Mouse (Mus musculus) kidney, postnatal 0 days (tissue): ENCODE measurements around the gene Izumo1r. TPM values are rescaled to one million over a fixed set of nuclear protein-coding genes. Genes with fewer than 3 reads are reported as not detected.
A peak's percentile ranks its signal among the peaks of the same experiment; 100 is the strongest.

Source experiments
- ATAC-seq: fragments of 200-750 bp; cut with Nextera tagmentation; replicated peaks from 2 replicates; pipeline ENCODE4 v1.8.0; 2017; ENCODE audit warnings: low read depth, moderate number of reproducible peaks, moderate TSS enrichment, moderate library complexity; ENCODE audit not compliant: low FRiP score
- DNase-seq: peaks from one replicate; pipeline ENCODE4 v3.0.0-alpha.2; 2016; ENCODE audit warnings: low spot score
- H3K27ac ChIP-seq: fragments of 300-500 bp; sonication (generic); 2 replicates; pipeline ENCODE4 v1.5.1; 2014; ENCODE audit warnings: mild to moderate bottlenecking
- H3K27me3 ChIP-seq: fragments of 300-500 bp; sonication (generic); 2 replicates; pipeline ENCODE4 v1.6.1; 2014; ENCODE audit warnings: low read length, mixed read lengths; ENCODE audit not compliant: insufficient read depth
- H3K36me3 ChIP-seq: fragments of 300-500 bp; sonication (generic); 2 replicates; pipeline ENCODE4 v1.6.1; 2014; ENCODE audit warnings: low read length, mixed read lengths; ENCODE audit not compliant: insufficient read depth
- H3K4me1 ChIP-seq: fragments of 300-500 bp; sonication (generic); replicated peaks from 2 replicates; pipeline ENCODE4 v1.6.1; 2014; ENCODE audit warnings: antibody characterized with exemption, low read length, mixed read lengths; ENCODE audit not compliant: insufficient read depth
- H3K4me2 ChIP-seq: fragments of 300-500 bp; sonication (generic); 2 replicates; pipeline ENCODE4 v1.6.1; 2014; ENCODE audit warnings: mild to moderate bottlenecking, low read length, moderate library complexity, mixed read lengths
- H3K4me3 ChIP-seq: fragments of 300-500 bp; sonication (generic); replicated peaks from 2 replicates; pipeline ENCODE4 v1.5.1; 2014; ENCODE audit warnings: low read depth, low read length
- H3K9ac ChIP-seq: fragments of 300-500 bp; sonication (generic); 2 replicates; pipeline ENCODE4 v1.6.1; 2014; ENCODE audit warnings: low read depth, low read length
- H3K9me3 ChIP-seq: fragments of 300-500 bp; sonication (generic); replicated peaks from 2 replicates; pipeline ENCODE4 v1.6.1; 2016; ENCODE audit warnings: low read length, inconsistent platforms, mixed read lengths
- CTCF ChIP-seq: IDR thresholded peaks from 2 replicates; pipeline ENCODE4 v1.5.1; 2016; ENCODE audit warnings: antibody characterized with exemption, low read depth, mild to moderate bottlenecking, moderate library complexity
- WGBS: fragments of 180-500 bp; shearing (Covaris S2); extraction: QIAGEN DNeasy Blood & Tissue Kit; methylation state at CpG from one replicate; pipeline ENCODE4 v1.1.7; 2014; 5-methylcytosine and 5-hydroxymethylcytosine counted together
- polyA plus RNA-seq: library from polyadenylated mRNA; unstranded; fragments of >200 nt; fragmentation: Nextera tagmentation; extraction: Ambion mirVana; gene quantifications from 2 replicates; pipeline ENCODE4 v1.2.1, GENCODE M21; 2015

Izumo1r gene
- 0.19 and 0.20 TPM in 2 replicates for polyA plus RNA-seq

GRCm38 (mm10) chr9:14903581-14904378, at the start of gene Izumo1r:
Gene Izumo1r (minus strand): TSS chr9:14903949.
- ATAC-seq: no peak
- WGBS: 33% methylated on average over 11 of the region's 11 CpGs

GRCm38 (mm10) chr9:14951072-14951471, 47.3 kb upstream of the Izumo1r start:
- H3K9ac ChIP-seq: no peak overlapping the region
- H3K4me2 ChIP-seq: no peak overlapping the region
- no peak overlapping the region for H3K4me3 ChIP-seq
- TF ChIP-seq CTCF: no peak
- DNase-seq: no peak
- no peak overlapping the region for H3K27ac ChIP-seq
- WGBS: 69% methylated on average over 5 of the region's 5 CpGs
- no peaks in the 10 kb centered on the region for H3K27me3 ChIP-seq
- peaks cover 3% of the 10 kb centered on the region; the same call in 1 of the 2 replicates for H3K9me3 ChIP-seq
- no peak for ATAC-seq
- no peaks in the 10 kb centered on the region for H3K36me3 ChIP-seq
- no peaks in the 10 kb centered on the region for H3K4me1 ChIP-seq

More at GRCm38 (mm10) chr9:14903581-14904378, at the start of gene Izumo1r:
- DNase-seq: peak; percentile 36
- H3K9me3 ChIP-seq: no peaks in the 10 kb centered on the region
- no peak within 1 kb of the TSS for H3K4me3 ChIP-seq
- no peak for TF ChIP-seq CTCF
- no peak within 1 kb of the TSS for H3K27ac ChIP-seq
- H3K4me2 ChIP-seq: no peak within 1 kb of the TSS
- no peaks in the 10 kb centered on the region for H3K36me3 ChIP-seq
- H3K27me3 ChIP-seq: no peaks in the 10 kb centered on the region
- H3K9ac ChIP-seq: no peak within 1 kb of the TSS
- 0 out of 2 replicates have a peak, but pooled peaks cover 2% of the 10 kb centered on the region for H3K4me1 ChIP-seq

- no peaks in the 10 kb centered on the region for H3K36me3 ChIP-seq
- H3K4me1 ChIP-seq: no peaks in the 10 kb centered on the region
- peaks cover 3% of the 10 kb centered on the region; the same call in 1 of the 2 replicates for H3K9me3 ChIP-seq
- TF ChIP-seq CTCF: no peak
- H3K4me2 ChIP-seq: no peak overlapping the region
- no peak overlapping the region for H3K9ac ChIP-seq
- no peak overlapping the region for H3K4me3 ChIP-seq
- 91% methylated on average over 5 of the region's 5 CpGs for WGBS
- no peaks in the 10 kb centered on the region for H3K27me3 ChIP-seq
- no peak for DNase-seq
- no peak overlapping the region for H3K27ac ChIP-seq
- ATAC-seq: no peak
These were observed 45.1 kb upstream of the Izumo1r start for GRCm38 (mm10) chr9:14948843-14949242.

GRCm38 (mm10) chr9:14946677-14947076, 42.9 kb upstream of the Izumo1r start:
- WGBS: 30% methylated on average over 4 of the region's 4 CpGs

GRCm38 (mm10) chr9:14945919-14946318, 42.2 kb upstream of the Izumo1r start:
- no peak overlapping the region for H3K9ac ChIP-seq
- no peak overlapping the region for H3K27ac ChIP-seq
- no peak overlapping the region for H3K4me2 ChIP-seq
- peaks cover 3% of the 10 kb centered on the region; the same call in 1 of the 2 replicates for H3K9me3 ChIP-seq
- H3K4me3 ChIP-seq: no peak overlapping the region
- H3K36me3 ChIP-seq: no peaks in the 10 kb centered on the region
- ATAC-seq (no peak), DNase-seq (no peak)
- H3K4me1 ChIP-seq: no peaks in the 10 kb centered on the region
- no peak for TF ChIP-seq CTCF
- WGBS: 32% methylated on average over 3 of the region's 3 CpGs
- no peaks in the 10 kb centered on the region for H3K27me3 ChIP-seq

More at GRCm38 (mm10) chr9:14946677-14947076, 42.9 kb upstream of the Izumo1r start:
- H3K9me3 ChIP-seq: peaks cover 3% of the 10 kb centered on the region; the same call in 1 of the 2 replicates
- H3K4me2 ChIP-seq: no peak overlapping the region
- no peaks in the 10 kb centered on the region for H3K4me1 ChIP-seq
- H3K36me3 ChIP-seq: no peaks in the 10 kb centered on the region
- H3K4me3 ChIP-seq: no peak overlapping the region
- ATAC-seq: peak; percentile 65
- no peak overlapping the region for H3K27ac ChIP-seq
- H3K27me3 ChIP-seq: no peaks in the 10 kb centered on the region
- peak; percentile 60 for DNase-seq
- H3K9ac ChIP-seq: no peak overlapping the region
- no peak for TF ChIP-seq CTCF

GRCm38 (mm10) chr9:14942143-14942720, 38.5 kb upstream of the Izumo1r start:
- Histone ChIP-seq H3K27ac (no peak overlapping the region), H3K4me2 (no peak overlapping the region), H3K27me3 (no peaks in the 10 kb centered on the region), H3K9me3 (no peaks in the 10 kb centered on the region), H3K36me3 (no peaks in the 10 kb centered on the region), H3K4me3 (no peak overlapping the region), H3K4me1 (no peaks in the 10 kb centered on the region), H3K9ac (no peak overlapping the region)
- TF ChIP-seq CTCF: no peak
- DNase-seq (no peak), ATAC-seq (no peak)
- 74% methylated on average over 3 of the region's 3 CpGs for WGBS
